Comparison of ENCODE assay signal across 8 mouse cellular contexts in the genomic region with DNA sequence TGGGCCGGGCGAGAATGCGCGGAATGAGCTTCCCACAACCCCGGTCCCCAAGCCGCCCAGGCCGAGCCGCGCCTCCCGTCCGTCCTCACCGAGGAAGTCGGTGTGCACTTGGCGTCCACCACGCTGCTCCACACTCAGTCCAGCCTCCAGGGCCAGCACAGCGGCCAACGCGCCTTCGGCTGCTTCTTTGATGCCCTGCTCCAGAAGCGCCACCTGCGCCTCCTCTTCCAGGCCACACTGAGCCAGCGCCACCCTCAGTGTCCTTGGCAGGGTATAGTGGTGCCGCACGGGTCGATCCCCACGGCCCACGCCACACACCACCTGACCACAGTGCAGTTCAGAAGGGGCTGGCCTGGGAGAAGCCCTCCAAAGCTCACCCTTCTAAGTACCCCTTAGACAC. TPM values are rescaled to one million over a fixed set of nuclear protein-coding genes. Genes with fewer than 3 reads are reported as not detected.
DNase-seq lines count a peak whose midpoint lies in the region; ATAC-seq and TF ChIP-seq lines count a peak whose summit lies in the region.

No protein-coding gene starts in this region.

- peaks cover 20% of the 10 kb centered on the region; the same call in 1 of the 2 replicates for H3K27me3 ChIP-seq in embryonic facial prominence, embryonic 10.5 days (replicated peaks; ENCODE audit: low read depth, poor library complexity, severe bottlenecking)
- H3K27me3 ChIP-seq in hindbrain, embryonic 16.5 days (replicated peaks; ENCODE audit: control insufficient read depth, insufficient read depth, low read length) = no peaks in the 10 kb centered on the region
- H3K27me3 ChIP-seq in midbrain, embryonic 16.5 days (ENCODE audit: control insufficient read depth, insufficient read depth, low read depth, low read length) = no peaks in the 10 kb centered on the region

- peak; percentile 55 for ATAC-seq in hindbrain, embryonic 16.5 days
- peak; percentile 61 for ATAC-seq in midbrain, embryonic 16.5 days

- peaks cover 5% of the 10 kb centered on the region for H3K4me1 ChIP-seq in lung, adult 2 months (ENCODE audit: control insufficient read depth, insufficient read depth, low read length)
- H3K4me1 ChIP-seq in embryonic facial prominence, embryonic 10.5 days = peaks cover 33% of the 10 kb centered on the region
- peaks cover 5% of the 10 kb centered on the region for H3K4me1 ChIP-seq in hindbrain, embryonic 16.5 days (ENCODE audit: control insufficient read depth, insufficient read depth, low read depth, low read length)
- H3K4me1 ChIP-seq in midbrain, embryonic 16.5 days (ENCODE audit: control insufficient read depth, insufficient read depth, low read length) = peaks cover 8% of the 10 kb centered on the region

- H3K9ac ChIP-seq in hindbrain, embryonic 16.5 days (ENCODE audit: low read depth, low read length) = peak overlapping the region; percentile 89
- H3K9ac ChIP-seq in midbrain, embryonic 16.5 days (ENCODE audit: low read depth, low read length) = peak overlapping the region; percentile 93

- H3K4me2 ChIP-seq in hindbrain, embryonic 16.5 days (ENCODE audit: low read length) = peak overlapping the region; percentile 94
- peak overlapping the region; percentile 94 for H3K4me2 ChIP-seq in midbrain, embryonic 16.5 days (ENCODE audit: low read length)

- no peaks in the 10 kb centered on the region for H3K36me3 ChIP-seq in embryonic facial prominence, embryonic 10.5 days (replicated peaks)
- no peaks in the 10 kb centered on the region for H3K36me3 ChIP-seq in hindbrain, embryonic 16.5 days (ENCODE audit: control insufficient read depth, insufficient read depth, low read length)
- no peaks in the 10 kb centered on the region for H3K36me3 ChIP-seq in midbrain, embryonic 16.5 days (ENCODE audit: control insufficient read depth, insufficient read depth, low read length)

- H3K27ac ChIP-seq in embryonic facial prominence, embryonic 10.5 days (replicated peaks) = peak overlapping the region; percentile 92
- H3K27ac ChIP-seq in hindbrain, embryonic 16.5 days (ENCODE audit: low read depth, low read length) = peak overlapping the region; percentile 94
- H3K27ac ChIP-seq in midbrain, embryonic 16.5 days (ENCODE audit: low read length) = peak overlapping the region; percentile 95

- 3% methylated on average over 27 of the region's 27 CpGs for WGBS in lung, adult 2 months
- 8% methylated on average over 27 of the region's 27 CpGs for WGBS in embryonic facial prominence, embryonic 10.5 days
- 4% methylated on average over 25 of the region's 27 CpGs for WGBS in hindbrain, embryonic 16.5 days
- WGBS in midbrain, embryonic 16.5 days = 3% methylated on average over 27 of the region's 27 CpGs

- DNase-seq in lung, adult 2 months = no peak
- no peak for DNase-seq in lung, postnatal 14 days
- DNase-seq in embryonic facial prominence, embryonic 10.5 days (ENCODE audit: low spot score) = no peak
- DNase-seq in thymus, postnatal 36 days = no peak
- no peak for DNase-seq in spleen, postnatal 10 days (ENCODE audit: low spot score in 2 of 2)
- no peak for DNase-seq in thymus, postnatal 4 days

- H3K4me3 ChIP-seq in lung, adult 2 months (replicated peaks; ENCODE audit: extremely low read depth, low read depth, low read length) = peak overlapping the region; percentile 63
- peak overlapping the region; percentile 63 for H3K4me3 ChIP-seq in embryonic facial prominence, embryonic 10.5 days
- peak overlapping the region; percentile 53 for H3K4me3 ChIP-seq in hindbrain, embryonic 16.5 days (ENCODE audit: low read length)
- H3K4me3 ChIP-seq in midbrain, embryonic 16.5 days (ENCODE audit: low read depth, low read length) = peak overlapping the region; percentile 49

- no peak for TF ChIP-seq POLR2A in lung, adult 2 months (IDR thresholded peaks at IDR 0.05; ENCODE audit: borderline replicate concordance, extremely low read depth, low read depth, low read length)

- TF ChIP-seq CTCF in lung, adult 2 months (IDR thresholded peaks at IDR 0.05; ENCODE audit: insufficient read depth, low read length) = no peak

- no peaks in the 10 kb centered on the region for H3K9me3 ChIP-seq in embryonic facial prominence, embryonic 10.5 days
- H3K9me3 ChIP-seq in hindbrain, embryonic 16.5 days (ENCODE audit: control insufficient read depth, low read length) = no peaks in the 10 kb centered on the region
- no peaks in the 10 kb centered on the region for H3K9me3 ChIP-seq in midbrain, embryonic 16.5 days (replicated peaks; ENCODE audit: control insufficient read depth, low read length, poor library complexity, severe bottlenecking)

RNA-seq across cellular contexts. Expression of a gene that starts 5.5 kb away (rescaled TPM):
- polyA plus RNA-seq in lung, adult 2 months (2012; rRNA removed) = 7.9 and 14.4 TPM in 2 replicates
- 2.7 and 4.4 TPM in 2 replicates for polyA plus RNA-seq in embryonic facial prominence, embryonic 10.5 days (2016; fragmentation: Nextera tagmentation; extraction: Ambion mirVana)
- 6.5 and 7.9 TPM in 2 replicates for polyA plus RNA-seq in hindbrain, embryonic 16.5 days (2015; fragmentation: Nextera tagmentation; extraction: Ambion mirVana)
- 5.2 and 6.7 TPM in 2 replicates for polyA plus RNA-seq in midbrain, embryonic 16.5 days (2015; fragmentation: Nextera tagmentation; extraction: Ambion mirVana)

RNA-seq across cellular contexts. Expression of a gene that starts 6.7 kb away (rescaled TPM):
- polyA plus RNA-seq in lung, adult 2 months (2012; rRNA removed) = 35.2 and 51.2 TPM in 2 replicates
- polyA plus RNA-seq in embryonic facial prominence, embryonic 10.5 days (2016; fragmentation: Nextera tagmentation; extraction: Ambion mirVana) = 66.1 and 68.5 TPM in 2 replicates
- polyA plus RNA-seq in hindbrain, embryonic 16.5 days (2015; fragmentation: Nextera tagmentation; extraction: Ambion mirVana) = 54.1 and 57.0 TPM in 2 replicates
- polyA plus RNA-seq in midbrain, embryonic 16.5 days (2015; fragmentation: Nextera tagmentation; extraction: Ambion mirVana) = 52.7 and 58.0 TPM in 2 replicates

RNA-seq across cellular contexts. Expression of a gene that starts 16.4 kb away (rescaled TPM):
- polyA plus RNA-seq in lung, adult 2 months (2012; rRNA removed) = 55.0 and 75.4 TPM in 2 replicates
- 0.58 TPM in 1 of 2 replicates, not detected in the other for polyA plus RNA-seq in embryonic facial prominence, embryonic 10.5 days (2016; fragmentation: Nextera tagmentation; extraction: Ambion mirVana)
- polyA plus RNA-seq in hindbrain, embryonic 16.5 days (2015; fragmentation: Nextera tagmentation; extraction: Ambion mirVana) = 0.41 and 0.63 TPM in 2 replicates
- 0.28 TPM in 1 of 2 replicates, not detected in the other for polyA plus RNA-seq in midbrain, embryonic 16.5 days (2015; fragmentation: Nextera tagmentation; extraction: Ambion mirVana)

RNA-seq across cellular contexts. Expression of a gene that starts 21.3 kb away (rescaled TPM):
- polyA plus RNA-seq in lung, adult 2 months (2012; rRNA removed) = 23.6 and 24.2 TPM in 2 replicates
- polyA plus RNA-seq in embryonic facial prominence, embryonic 10.5 days (2016; fragmentation: Nextera tagmentation; extraction: Ambion mirVana) = 0.57 and 1.4 TPM in 2 replicates
- polyA plus RNA-seq in hindbrain, embryonic 16.5 days (2015; fragmentation: Nextera tagmentation; extraction: Ambion mirVana) = 0.54 and 1.1 TPM in 2 replicates
- polyA plus RNA-seq in midbrain, embryonic 16.5 days (2015; fragmentation: Nextera tagmentation; extraction: Ambion mirVana) = 0.58 and 0.67 TPM in 2 replicates

RNA-seq across cellular contexts. Expression of a gene that starts 21.4 kb away (rescaled TPM):
- 260 and 262 TPM in 2 replicates for polyA plus RNA-seq in lung, adult 2 months (2012; rRNA removed)
- 130 and 134 TPM in 2 replicates for polyA plus RNA-seq in embryonic facial prominence, embryonic 10.5 days (2016; fragmentation: Nextera tagmentation; extraction: Ambion mirVana)
- 116 and 122 TPM in 2 replicates for polyA plus RNA-seq in hindbrain, embryonic 16.5 days (2015; fragmentation: Nextera tagmentation; extraction: Ambion mirVana)
- 102 and 119 TPM in 2 replicates for polyA plus RNA-seq in midbrain, embryonic 16.5 days (2015; fragmentation: Nextera tagmentation; extraction: Ambion mirVana)

Comparison
In these comparisons a context has a peak if more than half of its experiments do, and no peak if none do; other contexts are left out.
1. RNA of a gene that starts 16.4 kb away (polyA plus RNA-seq): 55.0 to 75.4 TPM in lung, adult 2 months; 0.41 to 0.63 TPM in hindbrain, embryonic 16.5 days, 0.28 TPM in midbrain, embryonic 16.5 days and 0.58 TPM in embryonic facial prominence, embryonic 10.5 days; every median in the first group is over 10 times any median in the second.
2. Peak in every context shown above with its lines, with median percentiles within 50 percentile points of each other: H3K4me3 ChIP-seq and H3K27ac ChIP-seq.